Mouse (Mus musculus) kidney, adult 2 months (tissue): Measurements from ENCODE around the gene Atp8a1. TPM values are rescaled to one million over a fixed set of nuclear protein-coding genes. Genes with fewer than 3 reads are reported as not detected.
"Not testable (repeated sequence)": the region's sequence is repeated elsewhere in the genome, so short reads cannot be mapped to it uniquely, and the experiment has no call there.

Experiments used
- DNase-seq: peaks from one replicate; pipeline ENCODE4 v3.0.0; 2021
- H3K27ac ChIP-seq: fragments of 200-500 bp; 2 replicates; pipeline ENCODE4 v1.5.1; 2012; ENCODE audit warnings: low read depth, low read length, control low read depth, inconsistent platforms; ENCODE audit not compliant: insufficient read depth
- H3K27me3 ChIP-seq: fragments of 200-500 bp; replicated peaks from 2 replicates; pipeline ENCODE4 v1.6.1; 2012; ENCODE audit warnings: mild to moderate bottlenecking, moderate library complexity, low read length, inconsistent platforms; ENCODE audit not compliant: control insufficient read depth, insufficient read depth
- H3K36me3 ChIP-seq: fragments of 200-500 bp; 2 replicates; pipeline ENCODE4 v1.6.1; 2012; ENCODE audit warnings: mild to moderate bottlenecking, moderate library complexity, low read length, inconsistent platforms; ENCODE audit not compliant: control insufficient read depth, insufficient read depth
- H3K4me1 ChIP-seq: fragments of 200-500 bp; 2 replicates; pipeline ENCODE4 v1.6.1; 2011; ENCODE audit warnings: low read length; ENCODE audit not compliant: control insufficient read depth, insufficient read depth
- H3K4me3 ChIP-seq: fragments of 200-500 bp; 2 replicates; pipeline ENCODE4 v1.5.1; 2011; ENCODE audit warnings: mild to moderate bottlenecking, low read depth, low read length, control low read depth; ENCODE audit not compliant: insufficient read depth
- CTCF ChIP-seq: fragments of 200-500 bp; conservative IDR thresholded peaks from 2 replicates; pipeline ENCODE4 v1.5.1; 2011; ENCODE audit warnings: low read depth, mild to moderate bottlenecking, control low read depth, low read length, moderate library complexity, mixed read lengths; ENCODE audit not compliant: insufficient read depth, insufficient read length
- POLR2A ChIP-seq: fragments of 200-500 bp; IDR thresholded peaks from one replicate; pipeline ENCODE4 v1.6.1; 2011; ENCODE audit warnings: low read depth, low read length, control low read depth
- WGBS: fragments of 180-500 bp; shearing (Covaris S2); methylation state at CpG from one replicate; pipeline ENCODE4 v1.1.7; 2018; 5-methylcytosine and 5-hydroxymethylcytosine counted together
- polyA plus RNA-seq: library from polyadenylated mRNA; depleted of rRNA; stranded (reverse); fragments of >200 nt; gene quantifications from 2 replicates; pipeline ENCODE4 v1.2.3, GENCODE M21; 2012

Gene Atp8a1
- polyA plus RNA-seq, 1 experiment, result 5.1 TPM

DNA sequence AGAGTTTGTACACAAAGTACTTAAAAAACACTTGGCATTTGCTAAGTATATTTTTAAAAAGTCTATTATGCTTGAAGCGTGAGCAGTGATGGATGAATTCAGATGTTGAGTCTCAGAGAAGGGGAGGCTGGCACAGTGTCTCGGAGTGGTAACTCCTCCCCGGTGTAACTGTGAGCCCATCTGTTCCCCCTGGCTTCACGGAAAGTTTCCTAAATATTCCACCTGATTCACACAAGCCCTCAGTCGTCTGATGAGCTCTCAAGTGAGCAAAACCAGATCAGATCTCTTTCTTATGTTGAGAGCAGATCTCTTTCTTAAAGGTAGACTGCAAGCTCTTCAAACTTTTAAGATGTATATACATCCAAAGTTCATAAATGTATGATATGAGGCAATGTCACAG, 27.8 kb downstream of the Atp8a1 start:
- H3K36me3 ChIP-seq, result no peaks in the 10 kb centered on the region
- no peak overlapping the region for H3K4me3 ChIP-seq
- H3K4me1 ChIP-seq, result no peaks in the 10 kb centered on the region
- WGBS, result 52% methylated on average over 5 of the region's 5 CpGs
- TF ChIP-seq CTCF (no peak), POLR2A (no peak)
- no peak overlapping the region for H3K27ac ChIP-seq
- DNase-seq, result no peak
- no peaks in the 10 kb centered on the region for H3K27me3 ChIP-seq

DNA sequence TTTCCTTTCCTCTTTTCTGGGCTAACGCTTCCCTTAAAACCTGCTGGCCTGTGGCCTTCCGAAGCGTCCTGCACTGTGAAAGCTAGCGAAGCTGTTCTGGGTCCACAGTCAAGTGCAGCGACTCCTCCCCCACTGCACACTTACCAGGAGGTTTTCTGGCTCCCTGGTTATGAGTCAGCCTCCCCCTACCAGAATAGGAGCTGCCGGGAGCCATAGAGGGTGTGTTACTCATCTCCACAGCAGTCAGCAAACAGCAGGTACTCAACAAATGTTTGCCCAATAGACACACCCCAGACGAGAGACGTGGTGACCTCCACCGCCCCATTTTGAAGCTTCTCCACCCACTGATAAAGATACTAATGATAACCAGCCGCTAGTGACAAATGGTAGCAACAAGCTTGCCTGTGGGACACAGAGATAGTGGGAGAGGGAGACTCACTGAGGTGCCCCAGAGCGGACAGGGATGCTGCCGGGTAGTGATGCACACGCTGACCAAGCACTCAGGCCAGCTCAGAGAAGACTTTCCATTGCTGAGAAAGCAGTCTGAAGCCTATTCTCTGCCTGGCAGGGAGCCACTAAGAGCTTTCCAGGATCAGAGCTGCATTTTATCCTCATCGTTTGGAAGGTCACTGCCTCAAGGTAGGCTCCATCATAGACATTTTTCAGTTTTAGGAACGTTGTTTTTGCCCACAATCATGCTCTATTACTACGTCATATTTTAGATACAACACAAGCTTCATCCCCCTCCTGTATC, 31.5 kb downstream of the Atp8a1 start:
- 44% methylated on average over 16 of the region's 16 CpGs for WGBS
- no peaks in the 10 kb centered on the region for H3K4me1 ChIP-seq
- TF ChIP-seq POLR2A (no peak), CTCF (no peak)
- H3K4me3 ChIP-seq, result no peak overlapping the region
- no peaks in the 10 kb centered on the region; the same call in 1 of the 2 replicates for H3K27me3 ChIP-seq
- no peaks in the 10 kb centered on the region for H3K36me3 ChIP-seq
- no peak for DNase-seq
- H3K27ac ChIP-seq, result no peak overlapping the region

DNA sequence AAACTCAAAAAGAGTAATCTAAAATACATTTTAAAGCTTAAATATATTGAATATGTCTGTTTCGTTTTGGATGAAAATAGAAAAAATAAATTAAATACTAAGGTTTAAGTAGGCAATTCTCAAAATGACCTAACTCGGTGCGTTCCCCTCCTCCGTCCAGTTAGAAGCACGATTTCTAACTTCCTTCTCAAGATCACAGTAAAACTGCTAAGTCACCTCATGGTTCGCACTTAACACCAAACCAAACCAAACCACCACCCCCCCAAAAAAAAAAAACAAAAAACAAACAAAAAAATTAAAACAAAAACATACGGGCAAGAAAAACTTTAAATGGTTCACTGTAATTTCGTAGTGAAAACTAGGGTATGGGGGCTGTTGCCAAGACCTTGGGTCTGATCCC, 32.2 kb downstream of the Atp8a1 start:
- H3K4me3 ChIP-seq, H3K27me3 ChIP-seq, DNase-seq, H3K27ac ChIP-seq, H3K36me3 ChIP-seq, H3K4me1 ChIP-seq: not testable (repeated sequence)
- 77% methylated on average over 8 of the region's 8 CpGs for WGBS

DNA sequence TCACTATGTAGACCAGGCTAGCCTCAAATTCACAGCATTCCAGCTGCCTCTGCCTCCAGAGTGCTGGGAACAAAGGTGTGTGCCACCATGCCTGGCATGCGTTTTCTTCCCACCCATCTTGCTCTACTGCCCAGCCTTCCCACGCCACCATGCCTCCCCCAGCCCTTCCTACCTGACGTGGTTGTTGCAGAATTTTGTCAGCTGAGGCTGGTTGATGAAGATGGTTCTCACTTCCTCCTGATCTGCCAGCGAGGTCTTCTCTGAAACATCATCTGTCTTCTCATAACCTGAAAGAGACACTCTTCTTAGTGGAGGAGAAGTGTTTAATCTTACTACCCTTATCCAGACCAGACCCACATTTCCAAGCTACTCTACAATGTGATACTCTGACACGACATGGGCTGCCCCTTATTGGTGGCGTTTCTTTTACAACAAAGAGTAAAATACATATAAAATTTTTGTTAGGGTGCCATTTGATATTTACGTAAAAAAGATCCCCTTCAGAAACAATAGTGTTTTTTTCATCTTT, 32.7 kb downstream of the Atp8a1 start:
- DNase-seq, result no peak
- no peak overlapping the region for H3K27ac ChIP-seq
- no peaks in the 10 kb centered on the region for H3K36me3 ChIP-seq
- TF ChIP-seq POLR2A, result no peak
- no peak for TF ChIP-seq CTCF
- no peaks in the 10 kb centered on the region; the same call in 1 of the 2 replicates for H3K27me3 ChIP-seq
- no peak overlapping the region for H3K4me3 ChIP-seq
- no peaks in the 10 kb centered on the region for H3K4me1 ChIP-seq
- WGBS, result 84% methylated on average over 7 of the region's 7 CpGs

DNA sequence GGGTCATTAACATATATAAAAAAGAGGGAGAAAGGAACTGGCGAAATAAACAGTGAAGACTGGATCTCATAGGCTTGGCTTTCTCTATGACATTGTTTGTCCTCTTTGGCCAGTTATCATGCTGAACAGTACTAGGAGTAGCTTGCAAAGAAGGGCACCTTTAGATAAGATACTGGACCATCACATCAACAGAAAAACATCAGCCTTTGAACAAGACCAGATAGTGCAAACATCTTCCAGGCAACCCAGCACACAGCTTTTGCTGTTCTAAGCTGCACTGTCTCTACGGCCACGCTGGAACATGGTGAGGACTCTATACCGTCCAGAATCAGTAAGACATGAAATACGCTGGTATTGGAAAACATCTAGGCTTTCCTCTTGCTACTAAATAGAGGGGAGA, 33.9 kb downstream of the Atp8a1 start:
- no peak overlapping the region for H3K4me3 ChIP-seq
- H3K27me3 ChIP-seq, result no peaks in the 10 kb centered on the region; the same call in 1 of the 2 replicates
- H3K36me3 ChIP-seq, result no peaks in the 10 kb centered on the region
- no peaks in the 10 kb centered on the region for H3K4me1 ChIP-seq
- H3K27ac ChIP-seq, result no peak overlapping the region
- no peak for DNase-seq
- TF ChIP-seq CTCF (no peak), POLR2A (no peak)
- whole genome bisulfite sequencing, result 97% methylated on average over 5 of the region's 5 CpGs

DNA sequence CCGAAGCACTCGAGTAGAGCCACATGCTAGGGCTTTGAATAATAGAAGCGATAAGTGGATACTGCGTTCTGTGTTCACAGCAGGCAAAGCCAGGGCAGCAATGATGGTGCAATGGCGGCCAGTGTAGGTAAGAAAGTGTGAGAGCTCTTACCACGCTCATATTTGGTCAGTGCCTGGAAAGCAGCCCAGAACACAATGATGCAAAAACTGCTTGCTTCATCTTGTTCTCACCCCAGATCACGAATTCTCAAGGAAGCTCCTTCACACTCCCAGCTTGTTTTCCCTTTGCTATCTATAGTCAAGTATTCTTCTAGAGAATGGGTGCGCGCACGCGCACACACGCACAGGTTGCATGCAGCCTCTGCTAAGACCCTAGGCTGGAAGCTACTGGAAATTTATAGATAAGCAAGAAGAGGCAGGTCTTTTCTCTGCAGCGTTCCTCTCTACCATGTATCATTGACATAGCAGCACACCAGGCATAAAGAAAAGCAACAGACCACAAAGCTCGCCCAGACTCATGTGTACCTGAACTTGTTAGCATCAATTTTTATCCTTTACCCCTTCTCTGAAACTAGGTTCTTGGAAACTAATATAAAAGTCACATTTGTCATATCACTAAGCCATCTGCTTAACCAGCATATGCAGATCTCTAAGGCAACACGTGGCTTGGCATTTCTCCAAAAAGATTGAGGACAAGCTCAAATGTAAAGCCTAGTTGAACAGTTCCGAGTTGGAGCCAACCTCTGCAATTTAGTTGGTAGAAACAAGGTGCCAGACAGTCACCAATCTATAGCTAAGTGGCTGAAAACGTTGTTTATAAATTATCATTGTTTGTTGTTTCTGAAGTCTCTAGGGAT, 44.8 kb downstream of the Atp8a1 start:
- no peak overlapping the region for H3K4me3 ChIP-seq
- H3K4me1 ChIP-seq, result no peaks in the 10 kb centered on the region
- DNase-seq, result no peak
- no peak for TF ChIP-seq POLR2A
- TF ChIP-seq CTCF, result no peak
- no peaks in the 10 kb centered on the region for H3K36me3 ChIP-seq
- H3K27ac ChIP-seq, result no peak overlapping the region
- 83% methylated on average over 17 of the region's 17 CpGs for WGBS
- H3K27me3 ChIP-seq, result no peaks in the 10 kb centered on the region

DNA sequence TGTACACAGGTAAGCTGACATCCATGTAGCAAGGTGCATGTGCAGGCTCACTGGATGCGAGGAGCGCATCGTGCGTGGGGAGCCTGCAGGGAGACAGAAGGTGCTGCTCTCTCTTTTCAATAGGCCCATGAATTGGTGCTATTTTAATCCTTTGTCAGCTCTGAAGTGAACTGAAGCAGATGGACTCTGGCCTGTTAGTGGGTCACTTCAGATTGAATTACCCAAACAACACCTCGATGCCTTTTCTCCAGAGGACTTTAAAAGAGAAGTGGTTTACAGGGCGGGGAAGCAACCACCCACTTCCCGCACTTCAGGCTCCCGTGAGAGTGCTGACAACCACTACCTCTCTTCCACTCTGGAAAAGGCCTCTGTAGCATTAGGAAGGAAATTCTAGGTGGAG, 46.4 kb downstream of the Atp8a1 start:
- no peaks in the 10 kb centered on the region for H3K36me3 ChIP-seq
- WGBS, result 74% methylated on average over 8 of the region's 8 CpGs
- no peak overlapping the region for H3K4me3 ChIP-seq
- no peaks in the 10 kb centered on the region for H3K4me1 ChIP-seq
- TF ChIP-seq CTCF (no peak), POLR2A (no peak)
- no peaks in the 10 kb centered on the region for H3K27me3 ChIP-seq
- DNase-seq, result no peak
- H3K27ac ChIP-seq, result no peak overlapping the region
